Mouse (Mus musculus): ENCODE results near the gene Mdfi. TPM values are rescaled to one million over a fixed set of nuclear protein-coding genes. Genes with fewer than 3 reads are reported as not detected.
A peak's percentile ranks its signal among the peaks of the same experiment; 100 is the strongest.

The Mdfi gene
- total and polyA plus RNA-seq, 2 experiments from 2014 or later, result 1.6 to 21.4 TPM

- Histone ChIP-seq H3K4me1 (ENCODE audit: insufficient read depth, low read length) (no peaks in the 10 kb centered on the region), H3K9ac (replicated peaks; ENCODE audit: low read length, poor library complexity, severe bottlenecking) (no peak overlapping the region), H3K27ac (ENCODE audit: low read depth, low read length) (no peak overlapping the region), H3K9me3 (ENCODE audit: low read length) (no peaks in the 10 kb centered on the region), H3K27me3 (ENCODE audit: insufficient read depth, low read length) (no peaks in the 10 kb centered on the region), H3K36me3 (ENCODE audit: insufficient read depth, low read length) (no peaks in the 10 kb centered on the region), H3K4me2 (ENCODE audit: low read depth, low read length, poor library complexity, severe bottlenecking) (no peak overlapping the region), H3K4me3 (ENCODE audit: low read depth, low read length) (no peak overlapping the region)
- WGBS, result 95% methylated on average over 3 of the region's 3 CpGs
- ATAC-seq (ENCODE audit: low FRiP score), result no peak
- TF ChIP-seq CTCF (IDR thresholded peaks at IDR 0.05), result peak; percentile 19; the same call in 1 of the 2 replicates
- DNase-seq (ENCODE audit: low spot score), result no peak
Observed at GRCm38 (mm10) chr17:47843465-47843864, 9.0 kb upstream of the Mdfi start.

DNA sequence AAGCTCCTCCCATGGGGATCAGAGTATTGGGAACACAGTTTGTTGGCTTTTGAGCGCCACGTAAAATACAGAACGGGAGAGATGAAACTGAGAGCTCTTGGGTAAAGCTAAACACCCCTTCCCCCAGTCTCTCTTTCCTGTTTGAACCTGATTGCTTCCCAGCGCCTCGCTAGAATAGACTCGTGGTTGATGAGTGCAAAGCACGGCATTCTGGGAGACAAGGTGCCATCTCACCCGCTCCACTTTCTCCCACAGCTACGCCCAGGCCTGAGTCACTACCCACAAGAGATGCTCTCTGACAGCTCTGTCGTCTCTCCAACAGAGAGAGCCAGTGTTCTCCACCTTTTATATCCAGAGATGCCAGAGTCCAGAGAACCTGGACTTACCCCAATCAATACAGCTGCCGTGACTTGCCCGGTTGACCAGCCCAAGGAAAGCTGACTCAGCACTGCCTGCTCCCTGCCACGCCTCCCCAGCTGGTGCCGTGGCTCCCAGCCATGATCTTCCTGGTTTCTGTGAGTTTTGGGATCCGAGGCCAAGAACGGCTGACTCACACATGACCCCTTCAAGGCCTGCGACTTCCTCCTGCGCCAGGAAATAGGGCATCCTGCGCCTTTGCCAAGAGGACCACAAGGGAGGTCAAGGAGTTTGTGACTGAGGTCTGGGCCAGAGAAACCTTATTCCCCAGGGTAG lies 7.6 kb upstream of the Mdfi start:
- Histone ChIP-seq H3K4me1 (ENCODE audit: insufficient read depth, low read length) (no peaks in the 10 kb centered on the region), H3K36me3 (ENCODE audit: insufficient read depth, low read length) (no peaks in the 10 kb centered on the region), H3K27ac (ENCODE audit: low read depth, low read length) (no peak overlapping the region), H3K4me2 (ENCODE audit: low read depth, low read length, poor library complexity, severe bottlenecking) (no peak overlapping the region), H3K9ac (replicated peaks; ENCODE audit: low read length, poor library complexity, severe bottlenecking) (no peak overlapping the region), H3K27me3 (ENCODE audit: insufficient read depth, low read length) (no peaks in the 10 kb centered on the region), H3K9me3 (ENCODE audit: low read length) (no peaks in the 10 kb centered on the region), H3K4me3 (ENCODE audit: low read depth, low read length) (no peak overlapping the region)
- no peak for TF ChIP-seq CTCF (IDR thresholded peaks at IDR 0.05)
- DNase-seq (ENCODE audit: low spot score), result peak; percentile 36
- 73% methylated on average over 19 of the region's 19 CpGs for WGBS
- ATAC-seq (ENCODE audit: low FRiP score), result no peak

DNA sequence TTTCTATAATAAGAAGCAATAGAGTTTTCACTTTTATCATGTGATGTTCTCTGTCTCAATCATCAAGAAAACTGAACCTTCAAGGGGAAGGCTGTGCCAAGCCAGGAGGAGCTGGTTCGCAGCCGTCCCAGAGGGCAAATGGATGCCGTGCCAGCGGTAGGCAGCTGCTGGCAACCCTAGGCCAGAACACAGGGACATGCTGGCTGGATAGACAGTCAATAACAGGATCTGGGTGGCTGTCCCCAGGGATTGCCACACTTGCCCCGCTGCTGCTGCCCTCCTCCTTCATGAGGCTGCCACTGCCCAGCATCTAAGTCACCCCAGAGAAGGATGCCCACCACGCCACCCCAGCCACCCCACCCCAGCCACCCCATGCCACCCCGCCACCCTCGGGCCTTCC lies 7.0 kb upstream of the Mdfi start:
- DNase-seq (ENCODE audit: low spot score) (no peak), ATAC-seq (ENCODE audit: low FRiP score) (no peak)
- Histone ChIP-seq H3K4me1 (ENCODE audit: insufficient read depth, low read length) (no peaks in the 10 kb centered on the region), H3K9me3 (ENCODE audit: low read length) (no peaks in the 10 kb centered on the region), H3K27ac (ENCODE audit: low read depth, low read length) (no peak overlapping the region), H3K27me3 (ENCODE audit: insufficient read depth, low read length) (no peaks in the 10 kb centered on the region), H3K36me3 (ENCODE audit: insufficient read depth, low read length) (no peaks in the 10 kb centered on the region), H3K4me3 (ENCODE audit: low read depth, low read length) (no peak overlapping the region), H3K9ac (replicated peaks; ENCODE audit: low read length, poor library complexity, severe bottlenecking) (no peak overlapping the region), H3K4me2 (ENCODE audit: low read depth, low read length, poor library complexity, severe bottlenecking) (no peak overlapping the region)
- WGBS, result 89% methylated on average over 8 of the region's 8 CpGs
- TF ChIP-seq CTCF (IDR thresholded peaks at IDR 0.05), result no peak

DNA sequence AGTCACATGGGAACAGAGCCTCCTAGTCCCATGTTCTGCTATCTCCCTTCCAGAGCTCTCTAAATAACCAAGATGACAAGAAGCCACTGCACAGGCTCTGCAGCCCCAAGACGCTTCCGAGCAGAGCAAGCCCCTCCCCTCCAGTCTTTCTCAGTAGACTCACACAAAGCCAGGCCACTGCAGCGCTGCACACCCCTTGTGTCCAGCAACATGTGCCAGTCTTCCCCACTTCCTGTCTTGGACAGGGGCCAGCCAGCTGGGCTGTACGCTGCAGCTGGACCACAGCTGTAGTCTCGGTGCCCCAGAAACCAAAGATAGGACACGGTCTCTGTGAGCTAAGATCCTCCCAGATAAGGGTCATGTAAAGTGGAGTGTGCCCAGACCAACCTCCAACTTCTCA lies 3.3 kb upstream of the Mdfi start:
- Histone ChIP-seq H3K4me3 (ENCODE audit: low read depth, low read length) (no peak overlapping the region), H3K36me3 (ENCODE audit: insufficient read depth, low read length) (no peaks in the 10 kb centered on the region), H3K9ac (replicated peaks; ENCODE audit: low read length, poor library complexity, severe bottlenecking) (no peak overlapping the region), H3K9me3 (ENCODE audit: low read length) (no peaks in the 10 kb centered on the region), H3K27ac (ENCODE audit: low read depth, low read length) (no peak overlapping the region), H3K27me3 (ENCODE audit: insufficient read depth, low read length) (peaks cover 16% of the 10 kb centered on the region), H3K4me2 (ENCODE audit: low read depth, low read length, poor library complexity, severe bottlenecking) (no peak overlapping the region), H3K4me1 (ENCODE audit: insufficient read depth, low read length) (peaks cover 6% of the 10 kb centered on the region; the same call in 1 of the 2 replicates)
- no peak for TF ChIP-seq CTCF (IDR thresholded peaks at IDR 0.05)
- 58% methylated on average over 6 of the region's 6 CpGs for WGBS
- no peak for DNase-seq (ENCODE audit: low spot score)
- no peak for ATAC-seq (ENCODE audit: low FRiP score)

GRCm38 (mm10) chr17:47833628-47834481 lies 636 bp downstream of the Mdfi start:
- H3K4me3 ChIP-seq (ENCODE audit: low read depth, low read length), result peak overlapping the region; percentile 43
- no peaks in the 10 kb centered on the region for H3K9me3 ChIP-seq (ENCODE audit: low read length)
- TF ChIP-seq CTCF (IDR thresholded peaks at IDR 0.05), result no peak
- no peak for DNase-seq (ENCODE audit: low spot score)
- ATAC-seq (ENCODE audit: low FRiP score), result no peak
- no peak overlapping the region for H3K9ac ChIP-seq (replicated peaks; ENCODE audit: low read length, poor library complexity, severe bottlenecking)
- peak overlapping the region; percentile 89 for H3K4me2 ChIP-seq (ENCODE audit: low read depth, low read length, poor library complexity, severe bottlenecking)
- no peak overlapping the region for H3K27ac ChIP-seq (ENCODE audit: low read depth, low read length)
- H3K4me1 ChIP-seq (ENCODE audit: insufficient read depth, low read length), result peaks cover 6% of the 10 kb centered on the region; the same call in 1 of the 2 replicates
- WGBS, result 1% methylated on average over 36 of the region's 45 CpGs
- peaks cover 25% of the 10 kb centered on the region for H3K27me3 ChIP-seq (ENCODE audit: insufficient read depth, low read length)
- H3K36me3 ChIP-seq (ENCODE audit: insufficient read depth, low read length), result no peaks in the 10 kb centered on the region
